7 mouse cellular contexts compared by ENCODE assay signal in the genomic region with DNA sequence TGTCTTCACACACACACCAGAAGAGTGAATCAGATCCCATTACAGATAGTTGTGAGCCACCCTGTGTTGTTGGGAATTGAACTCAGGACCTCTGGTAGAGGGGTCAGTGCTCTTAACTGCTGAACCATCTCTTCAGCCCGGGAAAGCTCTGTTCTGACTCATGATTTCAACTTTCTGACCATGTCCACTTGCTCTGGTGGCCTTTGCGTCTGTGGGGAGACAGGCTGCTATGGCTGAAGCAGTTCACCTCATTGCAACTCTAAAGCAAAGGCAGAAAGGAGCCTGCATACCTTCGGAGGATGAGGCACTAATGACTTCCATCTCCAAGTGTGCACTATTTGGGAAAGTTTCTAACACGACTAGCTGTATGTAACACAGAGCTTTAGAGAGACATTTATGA. TPM values are rescaled to one million over a fixed set of nuclear protein-coding genes. Genes with fewer than 3 reads are reported as not detected.
A peak's percentile ranks its signal among the peaks of the same experiment; 100 is the strongest.
DNase-seq lines count a peak whose midpoint lies in the region; ATAC-seq and TF ChIP-seq lines count a peak whose summit lies in the region.

No protein-coding gene starts in this region.

- no peaks in the 10 kb centered on the region for H3K27me3 ChIP-seq in lung, embryonic 15.5 days
- H3K27me3 ChIP-seq in forebrain, embryonic 13.5 days: no peaks in the 10 kb centered on the region
- no peaks in the 10 kb centered on the region for H3K27me3 ChIP-seq in intestine, postnatal 0 days (replicated peaks; ENCODE audit: control insufficient read depth, insufficient read depth, low read length)
- no peaks in the 10 kb centered on the region; the same call in 1 of the 2 replicates for H3K27me3 ChIP-seq in neural tube, embryonic 12.5 days (replicated peaks)

- no peaks in the 10 kb centered on the region for H3K9me3 ChIP-seq in lung, embryonic 15.5 days
- no peaks in the 10 kb centered on the region for H3K9me3 ChIP-seq in forebrain, embryonic 13.5 days (replicated peaks)
- no peaks in the 10 kb centered on the region for H3K9me3 ChIP-seq in intestine, postnatal 0 days (ENCODE audit: control insufficient read depth)
- no peaks in the 10 kb centered on the region for H3K9me3 ChIP-seq in neural tube, embryonic 12.5 days

- no peak overlapping the region for H3K9ac ChIP-seq in lung, embryonic 15.5 days
- H3K9ac ChIP-seq in forebrain, embryonic 13.5 days: no peak overlapping the region
- no peak overlapping the region for H3K9ac ChIP-seq in intestine, postnatal 0 days (ENCODE audit: low read depth, low read length)
- H3K9ac ChIP-seq in neural tube, embryonic 12.5 days: no peak overlapping the region

- no peak for DNase-seq in lung, postnatal 10 days
- no peak for DNase-seq in gastrocnemius, postnatal 14 days
- DNase-seq in right cerebral cortex, postnatal 10 days (ENCODE audit: low spot score in 2 of 2): no peak

- H3K36me3 ChIP-seq in lung, embryonic 15.5 days: no peaks in the 10 kb centered on the region
- H3K36me3 ChIP-seq in forebrain, embryonic 13.5 days (ENCODE audit: poor library complexity, severe bottlenecking): no peaks in the 10 kb centered on the region
- H3K36me3 ChIP-seq in intestine, postnatal 0 days (ENCODE audit: control insufficient read depth, insufficient read depth): no peaks in the 10 kb centered on the region
- no peaks in the 10 kb centered on the region for H3K36me3 ChIP-seq in neural tube, embryonic 12.5 days

- ATAC-seq in lung, embryonic 15.5 days (ENCODE audit: borderline replicate concordance, extremely low read depth, low FRiP score, low TSS enrichment): no peak
- ATAC-seq in forebrain, embryonic 13.5 days: peak; percentile 7; the same call in 1 of the 2 replicates
- no peak for ATAC-seq in intestine, postnatal 0 days
- ATAC-seq in neural tube, embryonic 12.5 days (ENCODE audit: low FRiP score, low read depth): peak; percentile 34

- no peak overlapping the region for H3K4me3 ChIP-seq in lung, embryonic 15.5 days
- peak overlapping the region; percentile 52; the same call in 1 of the 2 replicates for H3K4me3 ChIP-seq in forebrain, embryonic 13.5 days
- no peak overlapping the region for H3K4me3 ChIP-seq in intestine, postnatal 0 days (ENCODE audit: low read depth, low read length)
- no peak overlapping the region for H3K4me3 ChIP-seq in neural tube, embryonic 12.5 days

- H3K27ac ChIP-seq in lung, embryonic 15.5 days: no peak overlapping the region
- no peak overlapping the region for H3K27ac ChIP-seq in forebrain, embryonic 13.5 days
- H3K27ac ChIP-seq in intestine, postnatal 0 days (ENCODE audit: low read depth, low read length): no peak overlapping the region
- no peak overlapping the region for H3K27ac ChIP-seq in neural tube, embryonic 12.5 days

- intact Hi-C loops in gastrocnemius, postnatal 14 days (cut with DNase I; ENCODE audit: low total_unique reads): no loop called here

- peak overlapping the region; percentile 98 for H3K4me2 ChIP-seq in lung, embryonic 15.5 days
- H3K4me2 ChIP-seq in forebrain, embryonic 13.5 days: peak overlapping the region; percentile 97
- H3K4me2 ChIP-seq in intestine, postnatal 0 days (replicated peaks; ENCODE audit: low read depth): peak overlapping the region; percentile 99
- peak overlapping the region; percentile 99 for H3K4me2 ChIP-seq in neural tube, embryonic 12.5 days (replicated peaks)

- TF ChIP-seq CTCF in intestine, postnatal 0 days (IDR thresholded peaks at IDR 0.05; ENCODE audit: low read depth): no peak

- H3K4me1 ChIP-seq in lung, embryonic 15.5 days: no peaks in the 10 kb centered on the region
- peaks cover 8% of the 10 kb centered on the region for H3K4me1 ChIP-seq in forebrain, embryonic 13.5 days
- no peaks in the 10 kb centered on the region for H3K4me1 ChIP-seq in intestine, postnatal 0 days (replicated peaks; ENCODE audit: control insufficient read depth, insufficient read depth, low read length)
- peaks cover 8% of the 10 kb centered on the region; the same call in 1 of the 2 replicates for H3K4me1 ChIP-seq in neural tube, embryonic 12.5 days

- WGBS in lung, embryonic 15.5 days: 33% methylated on average over 4 of the region's 4 CpGs
- WGBS in forebrain, embryonic 13.5 days: 39% methylated on average over 4 of the region's 4 CpGs
- WGBS in intestine, postnatal 0 days: 29% methylated on average over 4 of the region's 4 CpGs
- WGBS in neural tube, embryonic 12.5 days: 38% methylated on average over 4 of the region's 4 CpGs

RNA-seq across cellular contexts. Expression of gene Zfp638, which starts 0.5 kb away (rescaled TPM):
- 57.7 and 59.1 TPM in 2 replicates for polyA plus RNA-seq in lung, embryonic 15.5 days (2015; fragmentation: Nextera tagmentation; extraction: Ambion mirVana)
- 93.6 and 95.6 TPM in 2 replicates for polyA plus RNA-seq in forebrain, embryonic 13.5 days (2015; fragmentation: Nextera tagmentation; extraction: Ambion mirVana)
- polyA plus RNA-seq in intestine, postnatal 0 days (2015; fragmentation: Nextera tagmentation; extraction: Ambion mirVana): 21.5 and 24.3 TPM in 2 replicates
- 86.4 and 92.4 TPM in 2 replicates for polyA plus RNA-seq in neural tube, embryonic 12.5 days (2016; fragmentation: Nextera tagmentation; extraction: Ambion mirVana)
- total RNA-seq in gastrocnemius, postnatal 14 days (2021): 10 to 100 TPM; 31.3 to 37.2 TPM

RNA-seq across cellular contexts. Expression of gene Paip2b, which starts 34.9 kb away (rescaled TPM):
- polyA plus RNA-seq in lung, embryonic 15.5 days (2015; fragmentation: Nextera tagmentation; extraction: Ambion mirVana): 20.0 and 21.0 TPM in 2 replicates
- 30.0 and 39.5 TPM in 2 replicates for polyA plus RNA-seq in forebrain, embryonic 13.5 days (2015; fragmentation: Nextera tagmentation; extraction: Ambion mirVana)
- 5.6 and 6.0 TPM in 2 replicates for polyA plus RNA-seq in intestine, postnatal 0 days (2015; fragmentation: Nextera tagmentation; extraction: Ambion mirVana)
- 19.1 and 22.4 TPM in 2 replicates for polyA plus RNA-seq in neural tube, embryonic 12.5 days (2016; fragmentation: Nextera tagmentation; extraction: Ambion mirVana)
- total RNA-seq in gastrocnemius, postnatal 14 days (2021): 10 to 100 TPM; 32.4 to 47.7 TPM

Comparison
In these comparisons a context has a peak if more than half of its experiments do, and no peak if none do; other contexts are left out.
1. ATAC-seq: peak in forebrain, embryonic 13.5 days (single experiment) and neural tube, embryonic 12.5 days (single experiment); none in lung, embryonic 15.5 days (single experiment) and intestine, postnatal 0 days (single experiment).
2. Peak in every context shown above with its lines, with median percentiles within 50 percentile points of each other: H3K4me2 ChIP-seq.